Mouse (Mus musculus): ENCODE measurements around the gene Ucn2. TPM values are rescaled to one million over a fixed set of nuclear protein-coding genes. Genes with fewer than 3 reads are reported as not detected.

The Ucn2 gene
- total RNA-seq, 2 experiments from 2014 or later, result 0.30 to 0.49 TPM

DNA sequence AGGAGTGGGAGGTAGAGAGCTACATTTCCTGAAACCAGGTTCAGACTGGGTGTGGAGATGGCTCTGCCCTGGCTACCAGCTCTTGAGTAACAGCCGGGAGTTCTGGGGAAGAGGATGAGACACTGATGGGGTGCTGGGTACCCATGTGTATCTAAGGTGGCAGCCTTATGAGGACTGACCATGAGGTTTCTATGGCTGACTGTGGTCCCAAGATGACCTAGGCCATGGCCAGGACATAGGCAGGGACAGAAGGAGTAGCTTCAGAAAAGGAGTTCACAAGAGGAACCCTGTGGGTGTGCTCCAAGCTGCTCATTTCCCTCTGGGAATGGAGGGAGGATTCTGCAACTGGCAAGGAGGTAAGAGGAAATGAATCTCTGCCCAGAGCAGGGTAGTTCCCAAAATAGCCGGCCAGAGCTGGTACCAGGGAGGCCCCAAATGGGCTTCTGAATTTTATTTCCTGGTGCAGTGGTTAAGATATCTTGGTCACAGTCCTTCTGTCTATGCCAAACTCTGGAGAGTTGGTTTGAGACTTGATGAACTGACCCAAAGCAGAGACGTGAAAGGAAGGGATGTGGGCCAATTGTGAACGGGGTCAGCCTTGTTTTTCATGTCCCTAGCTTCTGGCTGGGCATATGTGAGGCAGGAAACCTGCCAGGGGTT is 4.1 kb downstream of the Ucn2 start:
- intact Hi-C loops (cut with DNase I), result no loop called here
- DNase-seq (ENCODE audit: extremely low spot score in 1 of 2, low spot score in 2 of 2), result no peak

- no peak for DNase-seq (ENCODE audit: extremely low spot score in 1 of 2, low spot score in 2 of 2)
- intact Hi-C loops (cut with DNase I), result no loop called here
Measured at GRCm38 (mm10) chr9:108990462-108990820, 4.6 kb downstream of the Ucn2 start.

DNA sequence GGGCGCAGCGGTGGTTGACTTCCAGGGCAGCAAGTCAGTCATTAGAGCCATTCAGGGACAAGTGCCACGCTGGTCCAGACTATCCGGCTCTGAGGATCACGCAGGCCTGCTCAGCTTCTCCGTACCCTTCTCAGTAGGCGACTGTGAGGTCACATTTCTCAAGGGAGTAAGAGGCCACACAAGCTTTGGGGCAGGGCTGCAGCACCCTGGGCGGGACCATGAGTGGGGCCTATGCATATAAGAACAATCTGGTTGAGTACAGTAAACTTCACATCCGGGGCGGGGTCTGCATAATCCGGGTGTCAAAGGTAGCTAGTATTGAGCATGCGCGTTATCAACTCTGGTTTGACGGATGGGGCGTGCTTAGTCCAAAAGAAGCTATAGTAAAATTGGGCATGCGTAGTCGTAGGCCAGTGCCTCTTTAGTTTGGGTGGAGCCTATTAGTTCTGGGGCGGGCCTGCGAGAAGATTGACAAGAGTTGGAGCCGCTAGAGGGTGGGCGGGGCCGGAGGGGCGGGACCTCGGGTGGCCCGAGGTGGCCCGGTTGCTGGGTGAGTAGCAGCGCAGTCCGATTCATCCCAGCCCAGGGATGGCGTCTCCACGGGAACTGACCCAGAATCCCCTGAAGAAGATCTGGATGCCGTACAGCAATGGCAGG is 5.7 kb downstream of the Ucn2 start, which contains the start of gene Pfkfb4:
TSS of gene Pfkfb4 (plus strand) at position 351 of the 657 bp plus-strand sequence.
- intact Hi-C loops (cut with DNase I), result no loop called here
- peak; percentile 96 for DNase-seq (ENCODE audit: extremely low spot score in 1 of 2, low spot score in 2 of 2)

DNA sequence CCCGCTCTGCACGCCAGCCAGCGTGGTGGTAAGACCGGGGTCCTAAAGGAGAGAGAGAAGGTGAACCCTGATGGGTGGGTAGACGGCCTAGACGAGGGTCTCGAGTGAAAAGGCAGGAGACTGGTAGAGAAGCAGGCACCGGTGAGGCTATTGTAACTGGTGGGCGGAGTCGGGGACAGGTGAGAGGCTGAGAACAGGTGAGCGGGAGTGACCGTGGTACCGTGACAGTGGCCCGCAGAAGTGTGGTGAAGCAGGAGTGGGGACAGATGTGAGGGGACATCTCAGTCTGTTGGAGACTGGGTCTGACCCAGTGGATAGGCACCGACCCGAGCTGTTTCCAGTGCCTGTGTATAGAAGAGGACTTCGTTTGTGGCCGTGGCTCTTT is 6.3 kb downstream of the Ucn2 start:
- intact Hi-C loops (cut with DNase I), result no loop called here
- DNase-seq (ENCODE audit: extremely low spot score in 1 of 2, low spot score in 2 of 2), result no peak

GRCm38 (mm10) chr9:108992620-108993361 is 7.0 kb downstream of the Ucn2 start:
- intact Hi-C loops (cut with DNase I), result no loop called here

DNA sequence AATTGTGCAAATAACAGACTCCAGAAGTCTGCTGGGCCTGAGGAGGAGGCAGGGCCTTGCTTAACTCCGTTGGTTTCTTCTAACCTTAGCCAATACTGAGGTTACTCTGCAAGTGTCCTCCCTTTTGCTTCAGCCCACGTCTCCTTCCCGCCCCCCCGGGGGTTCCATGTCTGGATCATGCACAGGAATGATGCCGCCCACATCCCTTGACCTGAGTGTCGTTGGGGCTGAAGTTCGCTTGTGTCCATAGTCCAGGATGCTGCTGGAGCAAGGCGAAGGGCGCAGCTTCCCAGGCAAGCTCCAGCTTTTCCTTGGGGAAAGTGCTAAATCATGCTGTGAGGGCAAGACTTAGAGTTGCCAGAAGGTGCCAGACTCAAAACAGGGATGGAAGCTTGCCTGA is 10.6 kb downstream of the Ucn2 start:
- DNase-seq (ENCODE audit: extremely low spot score in 1 of 2, low spot score in 2 of 2), result no peak
- intact Hi-C loops (cut with DNase I), result no loop called here

More at GRCm38 (mm10) chr9:108992620-108993361, 7.0 kb downstream of the Ucn2 start:
- no peak for DNase-seq (ENCODE audit: extremely low spot score in 1 of 2, low spot score in 2 of 2)

DNA sequence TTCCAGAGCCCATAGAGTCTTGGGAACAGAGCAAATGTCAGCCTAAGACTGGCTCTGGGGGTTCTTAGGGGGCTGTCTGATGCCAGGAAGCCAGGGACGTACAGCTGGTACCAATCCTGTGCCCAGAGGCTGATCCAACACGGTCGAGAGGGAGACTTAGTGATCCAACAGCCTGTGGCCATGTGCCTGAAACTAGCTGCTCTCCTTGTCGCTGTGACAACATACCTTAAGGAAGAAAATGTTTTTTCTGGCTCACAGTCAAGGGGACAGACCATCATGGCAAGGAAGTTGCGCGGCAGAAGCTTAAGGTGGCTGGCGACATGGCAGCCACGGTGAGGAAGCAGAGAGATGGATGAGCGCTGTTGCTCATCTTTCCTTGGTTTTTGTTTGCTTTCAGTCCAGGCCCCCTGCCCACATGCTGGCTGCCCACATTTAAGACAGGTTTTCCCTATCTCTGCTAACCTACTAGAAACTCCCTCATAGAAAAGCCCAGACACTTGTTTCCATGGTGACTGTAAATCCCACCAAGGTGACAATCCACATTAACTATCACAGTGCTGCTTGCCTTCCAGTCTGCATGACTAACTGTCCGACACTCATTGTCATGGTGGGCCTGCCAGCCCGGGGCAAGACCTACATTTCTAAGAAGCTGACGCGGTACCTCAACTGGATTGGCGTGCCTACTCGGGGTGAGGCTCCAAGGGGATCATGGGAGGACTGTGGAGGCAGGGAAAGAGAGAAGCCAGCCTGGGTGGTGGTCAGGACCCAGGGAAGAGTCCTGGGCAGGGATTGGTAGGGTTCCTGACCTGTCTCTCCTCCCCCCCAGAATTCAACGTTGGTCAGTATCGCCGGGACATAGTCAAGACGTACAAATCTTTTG is 12.7 kb downstream of the Ucn2 start:
- intact Hi-C loops (cut with DNase I), result no loop called here
- DNase-seq (ENCODE audit: extremely low spot score in 1 of 2, low spot score in 2 of 2), result peak in 1 of 2 experiments; percentile 34

- intact Hi-C loops (cut with DNase I), result no loop called here
- peak in 1 of 2 experiments; percentile 53 for DNase-seq (ENCODE audit: extremely low spot score in 1 of 2, low spot score in 2 of 2)
Measured at GRCm38 (mm10) chr9:108999167-108999526, 13.3 kb downstream of the Ucn2 start.

GRCm38 (mm10) chr9:109000726-109001125 is 14.9 kb downstream of the Ucn2 start:
- peak in 1 of 2 experiments; percentile 60 for DNase-seq (ENCODE audit: extremely low spot score in 1 of 2, low spot score in 2 of 2)
- intact Hi-C loops (cut with DNase I), result loop anchor here (5.0 kb wide), 1 partner anchor 122 kb away; no protein-coding TSS in a partner anchor

GRCm38 (mm10) chr9:109003201-109003600 is 17.4 kb downstream of the Ucn2 start:
- intact Hi-C loops (cut with DNase I), result loop anchor here (2.0 to 5.0 kb wide), 2 partner anchors 56 to 119 kb away; partner anchors contain the start of gene Trex1
- no peak for DNase-seq (ENCODE audit: extremely low spot score in 1 of 2, low spot score in 2 of 2)

GRCm38 (mm10) chr9:109007025-109007780 is 21.4 kb downstream of the Ucn2 start:
- intact Hi-C loops (cut with DNase I), result no loop called here
- no peak for DNase-seq (ENCODE audit: extremely low spot score in 1 of 2, low spot score in 2 of 2)

GRCm38 (mm10) chr9:109008081-109008480 is 22.3 kb downstream of the Ucn2 start:
- no peak for DNase-seq (ENCODE audit: extremely low spot score in 1 of 2, low spot score in 2 of 2)
- intact Hi-C loops (cut with DNase I), result no loop called here

GRCm38 (mm10) chr9:109008994-109009635 is 23.3 kb downstream of the Ucn2 start:
- DNase-seq (ENCODE audit: extremely low spot score in 1 of 2, low spot score in 2 of 2), result no peak
- intact Hi-C loops (cut with DNase I), result no loop called here

DNA sequence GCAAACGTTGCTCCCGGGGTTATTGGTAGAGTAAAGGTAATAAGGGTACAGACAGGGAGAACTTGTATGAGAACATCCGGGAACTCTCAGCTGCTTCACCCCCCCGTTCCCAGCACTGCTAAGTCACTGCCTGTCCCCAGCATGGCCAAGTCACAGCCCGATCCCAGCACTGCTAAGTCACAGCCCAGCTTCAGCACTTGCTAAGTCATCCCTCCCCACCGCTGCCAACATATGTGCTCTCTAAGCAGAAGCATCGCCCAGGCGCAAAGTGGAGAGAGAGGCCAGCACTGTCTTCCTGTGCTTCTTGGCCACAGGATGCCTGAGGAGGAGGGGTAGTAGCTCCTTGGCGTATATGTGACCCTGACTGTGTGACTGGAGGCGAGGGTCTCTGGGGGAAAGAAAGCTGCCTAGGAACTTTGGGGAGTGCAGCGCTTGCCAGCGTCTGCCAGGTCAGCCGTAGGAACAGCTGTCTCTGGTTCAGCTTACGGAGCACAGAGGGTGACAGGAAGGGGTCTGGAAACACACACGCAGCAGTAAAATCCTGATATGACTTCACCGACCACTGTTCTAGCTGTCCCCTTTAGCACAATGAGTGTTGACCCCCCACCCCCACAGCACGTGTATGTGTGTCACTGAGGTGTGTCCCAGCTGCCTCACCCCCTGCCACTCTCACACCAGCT is 24.0 kb downstream of the Ucn2 start:
- peak in 1 of 2 experiments; percentile 63 for DNase-seq (ENCODE audit: extremely low spot score in 1 of 2, low spot score in 2 of 2)
- intact Hi-C loops (cut with DNase I), result no loop called here

- intact Hi-C loops (cut with DNase I), result no loop called here
- DNase-seq (ENCODE audit: extremely low spot score in 1 of 2, low spot score in 2 of 2), result no peak
Measured at GRCm38 (mm10) chr9:109010316-109010690, 24.5 kb downstream of the Ucn2 start.

DNA sequence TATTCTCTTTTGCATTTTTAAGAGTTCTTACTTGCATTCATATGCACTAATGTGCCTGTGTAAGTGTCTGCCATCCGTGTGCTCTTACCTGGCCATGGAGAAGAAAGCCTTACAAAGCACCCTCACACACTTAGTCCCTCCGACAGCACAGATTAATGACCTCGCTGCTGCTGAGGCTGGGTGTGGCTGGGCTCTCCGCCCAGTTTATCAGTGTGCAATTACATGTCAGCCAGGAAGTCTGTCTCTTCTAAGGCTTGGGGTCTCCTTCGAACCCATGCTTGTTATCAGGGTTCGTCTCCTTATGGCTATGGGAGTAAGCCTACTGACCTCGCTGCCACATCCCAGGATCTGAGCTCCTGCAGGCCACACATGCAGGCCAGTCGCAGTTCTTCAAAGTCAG is 29.6 kb downstream of the Ucn2 start:
- intact Hi-C loops (cut with DNase I), result no loop called here

DNA sequence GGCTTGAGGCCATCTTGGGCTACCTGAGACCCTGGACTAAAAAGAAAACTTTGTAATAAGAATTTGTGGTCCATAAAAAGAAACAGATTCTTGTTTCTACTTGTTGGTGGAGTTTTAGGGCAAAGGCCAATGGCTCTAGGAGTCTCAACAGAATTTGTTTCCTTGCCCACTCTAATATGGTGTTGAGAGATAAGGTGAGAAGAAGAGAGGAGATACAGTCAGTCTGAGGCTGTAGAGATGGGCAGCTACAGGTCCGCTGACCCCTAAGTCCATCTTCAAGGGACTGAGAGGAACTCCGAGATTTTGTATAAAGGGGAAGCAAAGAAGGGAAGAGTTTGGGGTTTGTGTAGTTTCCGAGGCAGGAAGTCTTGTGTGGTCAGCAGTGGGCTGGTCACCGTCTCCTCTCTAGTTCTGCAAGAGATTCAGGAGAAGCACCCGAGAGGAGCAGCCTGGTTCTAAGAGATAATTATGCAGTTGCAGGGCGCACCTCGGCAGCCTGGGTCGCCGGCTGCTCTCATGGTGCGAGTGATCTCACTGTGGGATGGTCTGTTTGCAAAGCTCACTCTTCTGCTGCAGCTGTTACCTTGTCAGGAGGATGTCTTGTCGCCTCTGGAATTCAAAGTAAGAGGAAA is 31.3 kb downstream of the Ucn2 start:
- no peak for DNase-seq (ENCODE audit: extremely low spot score in 1 of 2, low spot score in 2 of 2)
- intact Hi-C loops (cut with DNase I), result no loop called here

More for the DNA sequence above, 29.6 kb downstream of the Ucn2 start:
- no peak for DNase-seq (ENCODE audit: extremely low spot score in 1 of 2, low spot score in 2 of 2)

All from left cerebral cortex, postnatal 10 days (tissue).